Mouse (Mus musculus): ENCODE data around the gene Stx6.

DNA sequence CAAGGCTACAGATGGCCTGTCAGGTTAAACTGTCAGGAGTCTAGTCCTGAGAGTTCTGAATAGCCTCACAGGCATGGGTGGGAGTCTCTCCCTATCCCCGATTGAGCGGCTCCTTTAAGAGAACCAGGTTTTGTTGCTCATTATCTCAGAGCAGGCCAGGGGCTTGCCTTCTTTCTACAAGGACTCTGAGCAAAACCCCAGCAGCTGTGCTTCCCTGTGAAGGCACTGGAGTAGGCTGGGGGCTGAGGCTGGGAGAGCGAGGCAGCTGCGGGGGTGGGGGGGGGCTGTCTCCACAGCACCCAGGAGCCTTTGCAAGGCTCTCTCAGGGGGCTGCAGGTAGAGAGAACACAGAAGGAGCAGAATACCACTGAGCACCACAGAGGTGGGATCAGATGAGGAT, 80.7 kb downstream of the Stx6 start:
- TF ChIP-seq CTCF (IDR thresholded peaks at IDR 0.05; ENCODE audit: low read depth, low read length) (no peak), POLR2A (IDR thresholded peaks at IDR 0.05; ENCODE audit: borderline replicate concordance, low read depth, low read length) (no peak)

Data from bone marrow macrophage, adult 2 months (primary cell).